Mouse (Mus musculus): ENCODE measurements around the gene Rcan1.
A peak's percentile ranks its signal among the peaks of the same experiment; 100 is the strongest.
"Not testable (repeated sequence)": the region's sequence is repeated elsewhere in the genome, so short reads cannot be mapped to it uniquely, and the experiment has no call there.

The Rcan1 gene

DNA sequence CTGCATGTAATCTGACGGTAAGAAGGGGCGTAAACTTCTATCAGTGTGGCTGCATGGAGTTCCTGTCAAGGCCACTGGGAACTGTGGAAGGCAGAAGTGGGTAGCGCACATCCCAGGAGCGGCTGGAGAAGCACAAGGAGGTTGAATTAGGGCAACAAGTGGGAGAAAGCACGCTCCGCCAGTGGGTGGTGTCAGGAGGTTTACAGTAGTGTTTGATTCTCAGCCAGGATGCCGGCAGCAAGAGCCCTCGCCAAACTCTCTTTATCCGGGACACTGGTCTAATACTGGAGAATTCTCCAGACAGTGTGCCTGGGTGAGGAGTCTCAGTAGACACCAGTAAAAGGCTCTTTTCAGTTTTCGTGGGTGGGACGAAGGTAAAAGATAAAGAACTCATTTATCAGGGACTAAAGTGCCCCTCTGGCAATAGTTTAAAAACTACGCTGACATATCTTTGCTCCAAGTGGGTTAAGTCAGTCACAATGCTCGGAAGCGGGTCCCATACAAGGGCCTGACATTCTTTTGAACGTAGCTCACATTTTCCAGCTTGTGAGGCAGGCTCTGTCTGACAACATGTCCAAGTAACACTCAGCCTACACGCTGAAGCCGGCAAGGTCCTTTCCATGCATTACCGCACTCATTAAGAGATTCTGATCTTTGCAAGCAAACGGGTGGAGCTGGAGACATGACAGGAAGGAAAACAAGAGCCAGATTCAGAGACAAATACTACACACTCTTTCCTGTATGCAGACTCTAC lies 42.3 kb downstream of the Rcan1 start:
- no peak for DNase-seq

DNA sequence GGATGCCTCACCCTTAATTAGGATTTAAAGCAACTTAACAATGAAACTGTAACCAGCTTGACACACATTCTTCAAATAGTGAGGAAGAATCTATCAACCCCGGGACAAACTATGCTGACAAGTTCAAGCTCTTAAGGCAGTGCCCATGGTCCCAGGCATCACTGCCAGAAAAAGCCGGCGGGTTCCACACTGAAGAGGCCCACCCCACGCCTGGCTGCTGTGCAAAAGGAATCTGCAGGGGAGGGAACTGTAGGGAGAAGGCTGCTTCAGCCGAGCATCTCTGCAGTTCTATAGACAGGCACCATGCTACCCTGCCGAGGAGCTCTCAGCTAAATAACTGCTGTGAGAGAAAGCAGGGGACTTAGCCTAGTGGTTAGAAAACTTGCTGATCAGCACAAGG lies 44.0 kb downstream of the Rcan1 start:
- no peak for DNase-seq

DNA sequence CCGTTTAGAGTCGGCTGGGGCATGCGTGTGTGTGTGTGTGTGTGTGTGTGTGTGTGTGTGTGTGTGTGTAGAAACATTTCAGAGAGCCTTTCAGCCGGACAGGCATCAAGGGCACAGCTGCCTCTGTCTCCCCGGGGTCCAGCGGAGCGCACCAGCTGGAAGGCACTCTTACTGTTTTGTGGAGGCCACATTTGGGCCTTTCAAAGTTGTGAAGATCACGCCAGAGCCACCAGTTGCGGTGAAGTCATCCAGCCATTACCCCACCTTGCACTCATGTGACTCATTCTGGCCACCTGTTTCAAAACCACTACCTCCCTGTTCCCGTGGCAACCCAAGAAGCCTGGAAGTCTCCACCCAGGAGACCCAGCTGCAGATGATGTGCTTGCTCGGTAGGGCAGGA lies 44.8 kb downstream of the Rcan1 start:
- no peak for DNase-seq

DNA sequence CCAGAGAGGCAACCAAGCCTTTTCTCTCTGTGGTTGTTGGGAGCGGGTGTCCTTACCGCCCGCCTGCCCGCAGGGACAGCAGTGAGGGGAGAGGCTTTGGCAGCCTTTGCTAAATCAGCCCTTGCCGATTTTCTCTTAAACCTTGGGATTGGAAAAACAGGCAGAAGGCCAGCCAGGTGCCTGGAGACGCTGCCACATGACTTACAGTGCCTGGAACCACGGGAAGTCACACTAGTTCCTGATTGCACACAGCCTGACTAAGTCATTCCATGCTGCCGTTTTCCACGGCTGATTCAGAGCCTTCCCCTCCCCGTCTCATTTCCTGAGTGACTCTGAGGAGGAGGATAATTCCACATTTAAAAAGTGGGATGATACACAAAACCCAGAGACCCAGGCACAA lies 47.3 kb downstream of the Rcan1 start:
- DNase-seq, result no peak

DNA sequence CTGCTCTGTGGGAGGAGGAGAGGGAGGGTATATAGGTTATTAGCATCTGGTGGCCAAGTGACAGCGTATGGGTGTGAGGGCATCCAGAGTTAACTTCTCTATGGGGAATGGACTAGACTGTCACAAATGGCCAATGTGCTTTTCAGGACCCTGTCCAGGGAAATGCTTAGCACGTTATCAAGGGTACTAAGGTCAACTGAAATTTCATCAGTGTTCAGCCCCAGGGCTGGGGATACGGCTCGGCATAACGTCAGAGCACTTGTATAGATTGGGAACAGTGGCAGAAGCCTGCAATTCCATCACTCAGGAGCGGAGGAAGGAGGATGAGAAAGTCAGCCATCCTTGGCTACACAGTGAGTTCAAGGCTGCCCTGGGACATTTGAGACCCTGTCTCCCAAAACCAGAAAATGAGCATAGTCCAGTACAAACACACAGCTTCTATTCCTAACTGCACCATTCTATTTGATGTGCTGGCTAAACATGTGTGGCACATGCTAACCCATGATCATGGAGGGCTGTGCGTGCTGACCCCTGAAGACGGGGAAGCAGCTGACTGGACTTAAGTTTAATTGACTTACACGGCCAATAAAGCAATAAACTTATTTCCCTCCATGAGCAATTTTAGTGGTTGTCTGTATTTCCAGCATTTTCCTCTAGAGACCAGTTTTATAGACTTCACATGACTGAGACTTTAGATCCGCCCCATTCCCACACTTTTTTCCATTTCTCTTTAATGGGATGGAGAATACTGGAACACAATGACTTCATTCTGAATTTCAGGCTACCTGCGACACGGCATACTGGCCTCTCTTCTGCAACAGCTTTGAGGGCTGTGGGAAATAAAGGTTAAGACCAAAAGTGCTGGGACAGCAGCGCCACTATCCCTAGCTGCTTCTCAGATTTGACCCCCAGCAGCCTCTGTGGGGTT lies 48.0 kb downstream of the Rcan1 start:
- DNase-seq, result no peak

DNA sequence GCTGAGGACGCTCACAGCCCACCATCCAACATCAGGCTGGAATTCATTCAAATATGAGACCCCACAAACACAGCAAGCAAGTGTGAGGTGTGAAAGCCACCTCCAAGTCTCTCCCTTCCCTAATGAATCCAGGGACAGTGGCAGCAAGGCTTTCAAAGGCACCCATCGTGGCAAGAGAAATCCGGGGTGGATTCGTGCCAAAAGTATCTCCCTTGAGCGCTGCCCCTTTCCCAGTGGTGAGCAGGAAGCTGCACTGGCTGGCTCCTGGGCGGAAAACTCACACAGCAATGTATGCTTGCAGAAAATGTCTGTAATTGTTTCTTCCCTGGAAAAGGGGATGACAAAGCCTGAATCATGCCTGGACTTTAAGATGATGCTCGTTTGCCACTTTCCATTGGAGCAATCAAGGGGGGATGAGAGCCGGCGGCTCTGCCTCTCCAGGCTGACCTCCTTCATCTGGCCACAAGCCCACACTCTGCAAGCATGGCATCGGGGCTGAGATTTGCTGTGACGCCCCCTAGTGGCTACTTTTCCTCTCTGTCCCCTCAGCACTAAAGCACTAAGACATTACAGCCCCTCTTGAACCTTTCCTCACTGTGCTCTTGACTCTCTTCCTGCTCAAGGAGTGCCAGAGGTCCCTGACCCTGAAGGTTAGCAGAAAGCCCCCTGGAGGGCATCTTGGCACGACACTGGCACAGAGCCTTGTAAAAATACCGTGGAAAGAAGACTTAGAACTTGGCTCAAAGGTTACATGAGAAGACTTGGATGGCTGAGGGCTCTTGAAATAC lies 49.3 kb downstream of the Rcan1 start:
- DNase-seq, result no peak

DNA sequence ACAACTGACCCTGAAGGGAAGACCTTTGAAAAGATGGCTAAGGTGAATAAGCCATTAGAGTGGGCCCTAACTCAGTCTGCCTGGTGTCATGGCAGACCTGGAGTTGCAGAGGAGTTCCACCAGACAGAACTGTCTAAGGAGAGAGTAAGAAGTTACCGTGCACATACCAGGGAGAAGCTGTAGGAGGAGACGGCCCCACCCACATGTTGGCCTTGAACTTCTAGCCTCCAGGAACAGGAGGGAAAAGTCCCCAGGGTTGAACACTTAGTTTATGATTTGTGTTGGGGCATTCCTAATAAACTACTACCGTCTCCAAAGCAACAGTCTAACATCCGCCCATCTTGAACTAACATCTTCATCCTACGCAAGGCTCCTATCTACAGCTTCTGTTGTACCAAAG lies 50.0 kb downstream of the Rcan1 start:
- no peak for DNase-seq

DNA sequence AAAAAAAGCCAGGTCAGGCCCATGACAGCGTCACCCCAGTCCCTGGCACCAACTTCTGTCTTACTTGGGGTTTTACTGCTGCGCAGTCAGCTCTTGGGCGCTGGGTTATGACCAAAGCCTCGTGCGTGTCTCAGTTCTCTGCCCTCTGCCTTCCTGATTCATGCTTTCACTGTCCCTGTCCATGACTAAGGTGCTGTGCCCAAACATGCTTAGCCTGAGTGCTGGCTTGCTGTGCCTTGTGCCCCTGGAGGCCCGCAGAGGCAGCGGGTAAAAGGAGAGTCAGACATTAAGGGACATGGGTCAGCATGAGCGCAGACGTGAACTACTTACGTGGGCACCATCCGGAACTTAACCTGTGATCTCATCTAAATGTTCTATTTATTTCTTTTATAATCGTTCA lies 51.6 kb downstream of the Rcan1 start:
- DNase-seq, result no peak

DNA sequence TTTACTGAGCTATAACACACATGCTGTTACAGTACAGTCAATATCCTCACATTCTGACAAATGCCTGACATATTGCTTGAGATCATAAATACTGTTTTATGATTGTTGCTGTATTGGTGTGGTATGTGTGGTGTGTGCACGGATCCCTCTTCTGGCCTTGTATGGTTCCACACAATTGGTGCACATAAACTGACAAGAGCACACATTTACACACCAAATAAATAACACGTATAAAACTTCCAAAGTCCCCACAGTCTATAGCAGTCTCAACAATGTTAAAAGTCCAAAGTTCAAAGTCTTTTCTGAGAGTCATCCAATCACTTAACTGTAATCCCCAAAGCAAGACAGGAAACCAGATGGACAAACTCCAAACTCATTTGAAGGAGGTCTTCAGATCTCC lies 53.4 kb downstream of the Rcan1 start:
- DNase-seq, result no peak

DNA sequence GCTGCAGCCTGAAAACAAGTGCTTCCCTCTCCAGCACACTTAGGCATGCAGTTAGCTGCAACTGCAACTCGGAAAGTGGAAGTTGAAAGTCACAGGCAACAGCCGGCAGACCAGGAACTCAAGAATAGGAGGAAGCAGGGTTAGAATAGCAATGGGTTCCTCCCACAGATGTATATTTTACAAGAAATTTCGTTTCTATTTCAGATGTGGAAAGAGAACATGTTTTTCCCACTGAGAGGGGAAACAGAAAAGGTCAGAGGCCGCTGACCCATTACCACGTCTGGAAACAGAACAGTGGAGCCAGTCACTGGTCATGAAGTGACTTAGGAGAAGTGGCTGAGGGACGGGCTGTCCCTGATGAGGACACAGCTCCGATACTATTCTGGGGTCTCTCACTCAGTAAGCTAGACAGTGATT lies 55.0 kb downstream of the Rcan1 start:
- DNase-seq, result no peak

DNA sequence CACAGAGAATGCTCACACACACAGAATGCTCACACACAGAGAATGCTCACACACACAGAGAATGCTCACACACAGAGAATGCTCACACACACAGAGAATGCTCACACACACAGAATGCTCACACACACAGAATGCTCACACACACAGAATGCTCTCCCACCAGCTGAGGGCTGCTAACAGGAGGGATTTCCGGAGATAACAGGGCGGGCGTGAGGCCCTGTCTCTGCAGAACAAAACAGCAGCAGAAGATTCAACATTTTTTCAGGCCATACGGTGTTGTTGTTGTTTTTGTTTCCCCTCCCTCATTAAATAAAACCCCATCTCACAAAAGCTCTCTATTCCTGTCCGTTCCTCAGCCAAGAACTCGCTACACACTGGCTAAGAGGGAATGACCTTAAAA lies 55.6 kb downstream of the Rcan1 start:
- not testable (repeated sequence) for DNase-seq

DNA sequence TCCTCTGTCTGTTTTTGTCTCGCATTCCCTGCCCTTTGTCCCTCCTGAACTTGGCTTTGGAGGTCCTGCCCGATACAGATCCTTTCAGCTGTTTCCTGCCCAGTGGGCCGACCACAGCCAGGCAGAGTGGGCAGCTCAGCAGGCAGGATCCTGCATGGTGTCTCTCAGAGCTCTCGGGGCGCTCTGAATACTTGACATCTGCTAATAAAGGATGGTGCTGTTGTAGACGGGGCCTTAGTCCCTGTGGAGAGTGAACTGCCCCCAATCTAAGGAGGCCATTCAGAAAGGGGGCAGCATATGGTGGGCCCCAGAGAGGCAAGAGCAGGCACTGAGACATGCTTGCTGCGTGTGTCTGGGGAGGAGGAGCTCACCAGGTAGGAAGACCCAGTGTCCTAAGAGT lies 57.8 kb downstream of the Rcan1 start:
- no peak for DNase-seq

DNA sequence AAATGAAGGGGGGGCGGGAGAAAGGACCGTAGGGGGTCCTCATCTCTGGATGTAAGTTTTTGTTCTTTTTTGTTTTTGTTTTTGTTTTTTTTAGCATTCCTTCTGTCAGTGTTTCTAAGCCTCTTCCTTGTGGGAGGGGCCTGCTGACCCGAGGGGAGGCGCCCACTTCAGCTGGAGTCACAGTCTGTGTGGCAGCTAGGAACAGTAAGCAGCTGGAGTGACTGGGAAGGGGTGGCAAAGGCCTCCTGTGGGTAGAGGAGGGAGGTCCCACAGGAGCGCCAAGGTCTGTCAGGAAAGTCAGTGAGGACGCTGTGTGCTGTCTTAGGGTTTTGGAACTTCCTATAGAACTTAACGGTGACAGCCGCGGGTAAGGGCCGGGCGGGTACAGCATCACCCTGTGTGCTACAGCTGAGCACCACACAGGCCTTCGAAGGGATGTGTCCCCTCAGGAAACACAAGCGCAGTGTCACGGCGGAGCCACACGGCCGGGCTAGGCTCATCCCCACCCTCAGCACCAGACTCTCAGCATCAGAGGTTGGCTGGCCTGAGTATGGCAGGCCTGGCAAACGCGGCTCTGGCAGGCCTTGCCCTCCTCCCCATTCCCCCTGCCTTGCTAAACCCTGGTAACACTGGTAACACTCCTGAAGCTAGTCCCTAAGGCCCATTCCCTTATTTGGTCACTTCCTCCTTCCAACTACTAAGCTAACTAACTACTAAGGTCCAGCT lies 58.5 kb downstream of the Rcan1 start:
- DNase-seq, result no peak

DNA sequence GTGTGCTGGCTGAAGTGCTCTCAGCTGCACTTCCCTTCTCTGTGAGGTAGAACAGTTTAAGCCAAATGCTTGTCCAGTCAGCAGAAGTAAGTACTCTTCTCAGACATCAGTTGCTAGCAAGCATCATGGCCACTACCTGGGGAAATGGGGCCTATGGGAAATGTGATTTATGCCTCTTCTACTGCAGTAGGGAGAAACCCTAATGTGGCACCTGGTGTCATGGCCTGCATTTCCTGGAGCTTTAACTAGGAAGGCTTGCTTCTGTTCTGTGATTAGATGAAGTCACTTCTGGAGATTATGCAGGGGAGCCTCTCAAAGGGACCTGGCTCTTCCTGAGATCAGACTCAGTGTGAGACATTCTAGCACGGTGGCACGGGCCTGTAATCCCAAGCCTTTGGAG lies 60.3 kb downstream of the Rcan1 start:
- DNase-seq, result no peak

DNA sequence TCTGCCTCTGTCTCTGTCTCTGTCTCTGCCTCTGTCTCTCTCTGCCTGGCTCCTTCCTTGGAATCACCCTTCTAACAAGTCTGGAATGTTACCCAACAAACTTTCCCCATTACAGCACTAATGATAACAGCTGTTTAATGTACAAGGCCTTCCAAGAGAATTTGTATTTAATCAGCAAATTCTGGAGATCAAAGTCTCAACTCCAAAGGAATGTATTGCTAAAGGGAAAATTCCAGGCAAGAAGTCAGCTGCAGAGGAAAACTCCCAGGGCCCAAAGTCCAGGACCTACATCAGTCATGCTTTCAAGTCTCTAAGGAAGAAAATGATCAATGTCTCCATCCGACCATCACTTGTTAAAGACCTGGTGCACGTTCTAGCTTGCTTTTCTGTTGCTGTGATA lies 62.8 kb downstream of the Rcan1 start:
- DNase-seq, result no peak

DNA sequence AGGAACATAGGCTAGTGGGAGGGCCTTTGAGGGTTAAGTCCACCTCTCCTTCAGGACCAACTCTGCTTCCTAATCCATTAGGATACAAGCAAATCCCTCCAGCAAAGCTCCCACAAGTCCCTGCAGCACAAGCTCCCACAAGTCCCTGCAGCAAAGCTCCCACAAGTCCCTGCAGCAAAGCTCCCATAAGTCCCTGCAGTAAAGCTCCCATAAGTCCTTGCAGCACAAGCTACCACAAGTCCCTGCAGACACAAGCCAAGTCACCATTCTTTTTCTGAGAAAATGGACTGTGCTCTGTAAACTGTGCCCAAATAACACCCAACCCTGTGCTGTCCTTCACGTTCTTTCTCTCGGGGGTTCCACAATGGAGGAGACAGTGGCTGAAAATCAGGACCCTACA lies 66.5 kb downstream of the Rcan1 start:
- DNase-seq, result no peak

DNA sequence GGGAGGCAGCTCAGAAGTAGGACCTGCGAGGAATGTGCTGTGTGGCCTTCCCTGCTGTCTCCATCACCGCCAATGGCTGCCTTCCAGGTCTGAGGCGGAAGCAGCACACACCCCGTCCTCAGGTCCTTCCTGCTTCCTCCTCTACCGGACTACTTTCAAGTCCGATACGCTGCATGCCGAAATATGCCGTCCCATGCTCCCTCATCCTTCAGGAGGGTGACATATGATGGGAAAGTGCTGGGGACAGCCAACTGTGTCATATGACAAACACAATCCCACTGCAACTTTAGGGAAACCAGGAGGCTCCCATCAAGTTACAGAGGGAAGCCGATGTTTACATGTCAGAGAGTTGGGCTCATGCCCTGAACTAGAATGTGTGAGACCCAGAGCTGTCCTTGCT lies 67.6 kb downstream of the Rcan1 start:
- DNase-seq, result no peak

DNA sequence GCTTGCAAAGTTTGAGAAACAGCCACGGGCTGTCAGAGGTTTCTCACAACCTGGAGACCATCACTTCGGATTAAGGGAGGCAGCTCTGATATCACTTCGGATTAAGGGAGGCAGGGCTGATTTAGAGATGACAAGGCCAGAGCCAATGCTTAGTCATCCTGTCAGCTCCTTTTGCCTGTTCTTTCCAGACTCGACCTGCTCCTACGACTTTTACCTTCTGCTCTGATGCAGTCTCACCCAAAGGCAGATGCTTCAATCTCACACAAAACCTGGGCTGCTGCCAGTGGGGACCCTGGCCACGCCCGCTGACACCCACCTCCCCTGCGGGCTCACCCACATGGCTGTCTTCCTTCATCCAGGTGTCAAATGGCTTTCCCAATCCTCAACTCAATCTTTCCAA lies 68.5 kb downstream of the Rcan1 start:
- no peak for DNase-seq

DNA sequence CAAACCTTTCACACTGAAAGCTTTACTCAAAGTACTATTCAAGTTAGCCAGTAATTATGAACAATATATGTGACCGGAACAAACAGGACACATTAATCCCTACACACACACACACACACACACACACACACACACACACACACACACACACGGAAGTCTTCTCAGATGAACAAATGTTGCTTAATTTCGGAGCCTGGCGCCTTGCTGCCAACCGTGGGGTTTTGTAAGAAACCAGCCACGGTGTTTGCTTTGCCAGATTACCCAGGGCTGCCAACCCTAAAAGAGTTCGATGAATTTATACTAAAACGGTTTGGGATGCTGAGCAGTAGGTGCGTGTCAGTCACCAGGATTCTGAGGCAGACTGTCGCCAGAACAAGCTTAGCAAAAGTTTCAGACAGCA lies 69.5 kb downstream of the Rcan1 start:
- DNase-seq, result no peak

DNA sequence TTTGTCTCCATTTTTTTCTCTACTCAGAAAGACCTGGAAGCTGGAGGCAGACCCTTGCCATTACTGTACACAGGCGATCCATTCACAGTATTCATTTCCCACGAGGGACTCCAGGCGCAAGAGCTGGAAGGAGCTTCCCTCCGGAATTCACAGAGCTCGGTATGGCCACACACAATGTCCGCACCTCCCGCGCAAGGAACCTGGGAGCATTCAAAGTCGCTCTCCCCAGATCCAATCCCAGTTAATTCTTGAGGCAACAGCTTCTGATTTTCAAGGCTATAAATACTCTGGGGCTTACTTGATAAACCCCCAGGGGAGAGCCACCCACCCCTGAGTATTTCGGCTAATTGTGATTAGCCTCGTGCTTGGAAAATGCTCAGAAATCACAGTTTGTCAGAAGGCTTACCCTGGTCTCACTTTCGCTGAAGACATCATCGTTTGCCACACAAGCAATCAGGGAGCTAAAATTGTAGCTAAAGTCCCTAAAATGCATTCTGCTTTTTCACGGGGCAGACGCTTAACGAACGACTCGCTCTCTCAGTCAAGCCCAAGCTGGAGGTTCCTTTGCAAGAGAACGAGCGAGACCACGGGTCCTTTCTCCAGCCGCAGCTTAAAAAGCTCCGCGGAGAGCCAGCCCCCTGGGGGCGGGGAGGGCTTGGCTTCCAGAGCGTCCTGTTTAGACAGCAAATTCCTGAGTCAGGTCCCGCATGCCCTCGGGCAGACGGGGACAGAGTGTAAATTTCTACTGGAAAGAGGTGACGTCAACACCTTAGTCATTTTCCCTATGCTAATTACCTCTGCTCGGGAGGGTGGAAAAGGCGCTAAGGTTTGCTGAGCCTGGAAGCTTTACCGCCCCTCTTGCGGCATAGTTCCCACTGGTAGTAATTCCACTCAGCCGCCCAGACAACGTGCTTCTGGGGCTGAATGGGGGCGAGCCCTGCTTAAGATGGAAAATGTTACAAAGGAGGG lies 70.9 kb downstream of the Rcan1 start:
- peak; percentile 8 for DNase-seq

DNA sequence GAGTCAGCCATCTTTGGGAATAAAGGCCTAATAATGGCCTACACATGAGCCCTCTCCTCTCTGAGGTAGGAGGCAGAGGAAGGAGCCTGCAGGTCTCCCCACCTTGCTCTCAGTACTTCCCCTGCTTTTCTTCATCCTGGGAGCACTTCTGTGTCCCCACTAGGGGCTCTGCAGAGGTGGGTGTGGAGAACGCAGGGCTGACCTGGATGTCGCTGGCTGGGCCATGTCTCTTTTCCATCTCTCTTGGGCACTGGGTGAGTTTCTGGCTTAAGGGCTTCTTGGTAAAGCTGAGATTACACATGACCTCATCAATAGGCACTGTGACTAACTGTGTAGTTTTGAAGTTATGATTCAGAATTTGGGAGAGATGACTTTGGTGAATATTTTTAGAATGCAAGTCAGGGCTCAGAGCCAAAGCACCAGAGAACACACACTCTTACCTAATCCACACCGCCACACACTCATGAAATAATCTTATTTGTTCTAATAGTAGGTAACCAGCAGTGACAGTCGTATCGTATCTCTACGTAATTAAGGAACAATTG lies 72.0 kb downstream of the Rcan1 start:
- no peak for DNase-seq

Measured in thymus, adult 18-20 months (tissue).